Mouse (Mus musculus) bone marrow macrophage, adult 2 months (primary cell): Measurements from ENCODE around the gene Cmc1.

Experiments used
- CTCF ChIP-seq: IDR thresholded peaks from 2 replicates; pipeline ENCODE4 v1.5.1; 2012; ENCODE audit warnings: low read depth, mild to moderate bottlenecking, low read length, moderate library complexity
- POLR2A ChIP-seq: IDR thresholded peaks from 2 replicates; pipeline ENCODE4 v1.6.1; 2012; ENCODE audit warnings: mild to moderate bottlenecking, low read depth, low read length, borderline replicate concordance

DNA sequence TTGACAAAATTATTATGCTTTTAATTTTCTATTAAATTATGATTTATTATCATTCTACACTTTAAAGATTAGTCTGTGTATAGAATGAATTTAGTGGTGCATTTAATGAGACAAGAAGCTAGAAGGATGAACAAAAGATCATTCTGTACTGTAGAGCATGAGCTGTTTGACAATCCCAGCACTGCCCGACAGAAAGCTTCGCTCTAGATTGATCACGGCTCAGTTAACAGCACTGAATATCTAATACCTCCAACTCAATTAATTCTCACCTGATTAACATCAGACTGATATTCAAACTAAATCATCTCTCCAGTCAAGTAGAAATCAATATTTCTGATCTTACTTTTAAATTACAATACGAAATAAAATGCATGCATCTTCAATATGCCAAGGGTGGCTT is 66.1 kb downstream of the Cmc1 start:
- TF ChIP-seq POLR2A, result no peak
- TF ChIP-seq CTCF, result no peak
